Mouse (Mus musculus): ENCODE data around the gene Igsf9. TPM values are rescaled to one million over a fixed set of nuclear protein-coding genes. Genes with fewer than 3 reads are reported as not detected.

Gene Igsf9
- polyA plus RNA-seq, 1 experiment from 2014 or later: 95.9 TPM

- Histone ChIP-seq H3K27ac (replicated peaks) (no peak overlapping the region), H3K9me3 (no peaks in the 10 kb centered on the region), H3K4me1 (peaks cover 21% of the 10 kb centered on the region), H3K27me3 (replicated peaks; ENCODE audit: low read depth, poor library complexity, severe bottlenecking) (no peaks in the 10 kb centered on the region), H3K4me3 (no peak overlapping the region), H3K36me3 (replicated peaks) (no peaks in the 10 kb centered on the region)
- no peak for DNase-seq (ENCODE audit: low spot score)
- WGBS: 89% methylated on average over 2 of the region's 2 CpGs
Measured at GRCm38 (mm10) chr1:172453810-172454209, 27.8 kb upstream of the Igsf9 start.

GRCm38 (mm10) chr1:172455416-172455815 is 26.2 kb upstream of the Igsf9 start:
- no peak for DNase-seq (ENCODE audit: low spot score)
- H3K4me3 ChIP-seq: no peak overlapping the region
- 13% methylated on average over 4 of the region's 4 CpGs for WGBS
- H3K9me3 ChIP-seq: no peaks in the 10 kb centered on the region
- no peaks in the 10 kb centered on the region for H3K27me3 ChIP-seq (replicated peaks; ENCODE audit: low read depth, poor library complexity, severe bottlenecking)
- H3K36me3 ChIP-seq (replicated peaks): no peaks in the 10 kb centered on the region
- no peak overlapping the region for H3K27ac ChIP-seq (replicated peaks)
- peaks cover 18% of the 10 kb centered on the region for H3K4me1 ChIP-seq

- H3K9me3 ChIP-seq: no peaks in the 10 kb centered on the region
- WGBS: 60% methylated on average over 7 of the region's 7 CpGs
- peaks cover 12% of the 10 kb centered on the region for H3K4me1 ChIP-seq
- no peak overlapping the region for H3K4me3 ChIP-seq
- no peak overlapping the region for H3K27ac ChIP-seq (replicated peaks)
- DNase-seq (ENCODE audit: low spot score): no peak
- H3K36me3 ChIP-seq (replicated peaks): no peaks in the 10 kb centered on the region
- H3K27me3 ChIP-seq (replicated peaks; ENCODE audit: low read depth, poor library complexity, severe bottlenecking): no peaks in the 10 kb centered on the region
Measured at GRCm38 (mm10) chr1:172456001-172456677, 25.4 kb upstream of the Igsf9 start.

- H3K9me3 ChIP-seq: no peaks in the 10 kb centered on the region
- no peaks in the 10 kb centered on the region for H3K27me3 ChIP-seq (replicated peaks; ENCODE audit: low read depth, poor library complexity, severe bottlenecking)
- peaks cover 8% of the 10 kb centered on the region for H3K4me1 ChIP-seq
- no peak overlapping the region for H3K4me3 ChIP-seq
- H3K27ac ChIP-seq (replicated peaks): no peak overlapping the region
- no peaks in the 10 kb centered on the region for H3K36me3 ChIP-seq (replicated peaks)
- WGBS: 96% methylated on average over 3 of the region's 3 CpGs
- DNase-seq (ENCODE audit: low spot score): no peak
Measured at GRCm38 (mm10) chr1:172457196-172457595, 24.4 kb upstream of the Igsf9 start.

- no peaks in the 10 kb centered on the region for H3K36me3 ChIP-seq (replicated peaks)
- DNase-seq (ENCODE audit: low spot score): no peak
- H3K4me3 ChIP-seq: no peak overlapping the region
- H3K9me3 ChIP-seq: no peaks in the 10 kb centered on the region
- no peak overlapping the region for H3K27ac ChIP-seq (replicated peaks)
- WGBS: 81% methylated on average over 3 of the region's 3 CpGs
- H3K4me1 ChIP-seq: peaks cover 8% of the 10 kb centered on the region
- H3K27me3 ChIP-seq (replicated peaks; ENCODE audit: low read depth, poor library complexity, severe bottlenecking): no peaks in the 10 kb centered on the region
Measured at GRCm38 (mm10) chr1:172458041-172458440, 23.5 kb upstream of the Igsf9 start.

GRCm38 (mm10) chr1:172461602-172462001 is 20.0 kb upstream of the Igsf9 start:
- 71% methylated on average over 2 of the region's 2 CpGs for WGBS

GRCm38 (mm10) chr1:172462534-172462933 is 19.1 kb upstream of the Igsf9 start:
- 89% methylated on average over 3 of the region's 3 CpGs for WGBS
- Histone ChIP-seq H3K4me3 (no peak overlapping the region), H3K9me3 (no peaks in the 10 kb centered on the region), H3K27me3 (replicated peaks; ENCODE audit: low read depth, poor library complexity, severe bottlenecking) (no peaks in the 10 kb centered on the region), H3K36me3 (replicated peaks) (no peaks in the 10 kb centered on the region), H3K4me1 (no peaks in the 10 kb centered on the region), H3K27ac (replicated peaks) (no peak overlapping the region)
- no peak for DNase-seq (ENCODE audit: low spot score)

More at GRCm38 (mm10) chr1:172461602-172462001, 20.0 kb upstream of the Igsf9 start:
- H3K4me1 ChIP-seq: no peaks in the 10 kb centered on the region
- no peak overlapping the region for H3K27ac ChIP-seq (replicated peaks)
- H3K27me3 ChIP-seq (replicated peaks; ENCODE audit: low read depth, poor library complexity, severe bottlenecking): no peaks in the 10 kb centered on the region
- H3K36me3 ChIP-seq (replicated peaks): no peaks in the 10 kb centered on the region
- H3K9me3 ChIP-seq: no peaks in the 10 kb centered on the region
- H3K4me3 ChIP-seq: no peak overlapping the region
- DNase-seq (ENCODE audit: low spot score): no peak

GRCm38 (mm10) chr1:172463387-172464333 is 17.9 kb upstream of the Igsf9 start:
- Histone ChIP-seq H3K36me3 (replicated peaks) (no peaks in the 10 kb centered on the region), H3K27me3 (replicated peaks; ENCODE audit: low read depth, poor library complexity, severe bottlenecking) (no peaks in the 10 kb centered on the region)
- 87% methylated on average over 16 of the region's 16 CpGs for WGBS

GRCm38 (mm10) chr1:172468301-172468877 is 13.2 kb upstream of the Igsf9 start:
- Histone ChIP-seq H3K36me3 (replicated peaks) (no peaks in the 10 kb centered on the region), H3K9me3 (no peaks in the 10 kb centered on the region)
- WGBS: 79% methylated on average over 11 of the region's 11 CpGs

More at GRCm38 (mm10) chr1:172463387-172464333, 17.9 kb upstream of the Igsf9 start:
- DNase-seq (ENCODE audit: low spot score): no peak
- Histone ChIP-seq H3K4me1 (no peaks in the 10 kb centered on the region), H3K4me3 (no peak overlapping the region), H3K9me3 (no peaks in the 10 kb centered on the region), H3K27ac (replicated peaks) (no peak overlapping the region)

GRCm38 (mm10) chr1:172469373-172469772 is 12.2 kb upstream of the Igsf9 start:
- WGBS: 79% methylated on average over 5 of the region's 5 CpGs
- Histone ChIP-seq H3K27ac (replicated peaks) (no peak overlapping the region), H3K4me1 (peaks cover 8% of the 10 kb centered on the region; the same call in 1 of the 2 replicates), H3K36me3 (replicated peaks) (no peaks in the 10 kb centered on the region), H3K27me3 (replicated peaks; ENCODE audit: low read depth, poor library complexity, severe bottlenecking) (no peaks in the 10 kb centered on the region), H3K4me3 (no peak overlapping the region), H3K9me3 (no peaks in the 10 kb centered on the region)
- DNase-seq (ENCODE audit: low spot score): no peak

More at GRCm38 (mm10) chr1:172468301-172468877, 13.2 kb upstream of the Igsf9 start:
- Histone ChIP-seq H3K4me1 (peaks cover 8% of the 10 kb centered on the region; the same call in 1 of the 2 replicates), H3K4me3 (no peak overlapping the region), H3K27ac (replicated peaks) (no peak overlapping the region), H3K27me3 (replicated peaks; ENCODE audit: low read depth, poor library complexity, severe bottlenecking) (no peaks in the 10 kb centered on the region)
- no peak for DNase-seq (ENCODE audit: low spot score)

- Histone ChIP-seq H3K27ac (replicated peaks) (no peak overlapping the region), H3K4me1 (peaks cover 8% of the 10 kb centered on the region; the same call in 1 of the 2 replicates), H3K4me3 (no peak overlapping the region), H3K9me3 (no peaks in the 10 kb centered on the region), H3K27me3 (replicated peaks; ENCODE audit: low read depth, poor library complexity, severe bottlenecking) (no peaks in the 10 kb centered on the region), H3K36me3 (replicated peaks) (no peaks in the 10 kb centered on the region)
- WGBS: 73% methylated on average over 8 of the region's 8 CpGs
- no peak for DNase-seq (ENCODE audit: low spot score)
Measured at GRCm38 (mm10) chr1:172469810-172470448, 11.7 kb upstream of the Igsf9 start.

- Histone ChIP-seq H3K4me1 (peaks cover 8% of the 10 kb centered on the region; the same call in 1 of the 2 replicates), H3K9me3 (no peaks in the 10 kb centered on the region)
- DNase-seq (ENCODE audit: low spot score): no peak
Measured at GRCm38 (mm10) chr1:172472909-172473308, 8.7 kb upstream of the Igsf9 start.

More at GRCm38 (mm10) chr1:172472909-172473308, 8.7 kb upstream of the Igsf9 start:
- H3K36me3 ChIP-seq (replicated peaks): no peaks in the 10 kb centered on the region
- H3K27me3 ChIP-seq (replicated peaks; ENCODE audit: low read depth, poor library complexity, severe bottlenecking): no peaks in the 10 kb centered on the region
- H3K4me3 ChIP-seq: no peak overlapping the region
- H3K27ac ChIP-seq (replicated peaks): no peak overlapping the region

Measured in embryonic facial prominence, embryonic 10.5 days (tissue).